Mouse (Mus musculus) lung, embryonic 15.5 days (tissue): ENCODE results near the gene Ubb. TPM values are rescaled to one million over a fixed set of nuclear protein-coding genes. Genes with fewer than 3 reads are reported as not detected.
A peak's percentile ranks its signal among the peaks of the same experiment; 100 is the strongest.
"Not testable (repeated sequence)": the region's sequence is repeated elsewhere in the genome, so short reads cannot be mapped to it uniquely, and the experiment has no call there.

Experiments
- ATAC-seq: fragments of 200-750 bp; cut with Nextera tagmentation; 2 replicates; pipeline ENCODE4 v1.8.0; 2017; ENCODE audit warnings: moderate number of reproducible peaks, borderline replicate concordance; ENCODE audit not compliant: low FRiP score, low TSS enrichment; ENCODE audit errors: extremely low read depth
- H3K27ac ChIP-seq: fragments of 300-500 bp; sonication (generic); 2 replicates; pipeline ENCODE4 v1.5.1; 2015; ENCODE audit warnings: moderate library complexity, mild to moderate bottlenecking, inconsistent platforms
- H3K27me3 ChIP-seq: fragments of 300-500 bp; sonication (generic); 2 replicates; pipeline ENCODE4 v1.6.1; 2015; ENCODE audit warnings: inconsistent platforms
- H3K36me3 ChIP-seq: fragments of 300-500 bp; sonication (generic); 2 replicates; pipeline ENCODE4 v1.6.1; 2015; ENCODE audit warnings: inconsistent platforms
- H3K4me1 ChIP-seq: fragments of 300-500 bp; sonication (generic); 2 replicates; pipeline ENCODE4 v1.6.1; 2015; ENCODE audit warnings: inconsistent platforms
- H3K4me2 ChIP-seq: fragments of 300-500 bp; sonication (generic); 2 replicates; pipeline ENCODE4 v1.6.1; 2015; ENCODE audit warnings: inconsistent platforms, mild to moderate bottlenecking, moderate library complexity
- H3K4me3 ChIP-seq: fragments of 300-500 bp; sonication (generic); 2 replicates; pipeline ENCODE4 v1.5.1; 2015; ENCODE audit warnings: mild to moderate bottlenecking, inconsistent platforms
- H3K9ac ChIP-seq: fragments of 300-500 bp; sonication (generic); 2 replicates; pipeline ENCODE4 v1.6.1; 2015; ENCODE audit warnings: inconsistent platforms
- H3K9me3 ChIP-seq: fragments of 300-500 bp; sonication (generic); 2 replicates; pipeline ENCODE4 v1.6.1; 2016; ENCODE audit warnings: inconsistent platforms
- WGBS: fragments of 180-500 bp; shearing (Covaris S2); methylation state at CpG from one replicate; pipeline ENCODE4 v1.1.7; 2015; 5-methylcytosine and 5-hydroxymethylcytosine counted together
- polyA plus RNA-seq: library from polyadenylated mRNA; unstranded; fragments of >200 nt; fragmentation: Nextera tagmentation; extraction: Ambion mirVana; gene quantifications from 2 replicates; pipeline ENCODE4 v1.2.1, GENCODE M21; 2015

Gene Ubb
- polyA plus RNA-seq: 3,157 and 3,186 TPM in 2 replicates

- peaks cover 31% of the 10 kb centered on the region for H3K4me1 ChIP-seq
- H3K27ac ChIP-seq: peak within 1 kb of the TSS; percentile 98
- peaks cover 23% of the 10 kb centered on the region for H3K36me3 ChIP-seq
- H3K9ac ChIP-seq: peak within 1 kb of the TSS; percentile 90
- H3K27me3 ChIP-seq: no peaks in the 10 kb centered on the region
- H3K4me3 ChIP-seq: peak within 1 kb of the TSS; percentile 68
- WGBS: under 1% methylated on average over 40 of the region's 40 CpGs
- peak within 1 kb of the TSS; percentile 81 for H3K4me2 ChIP-seq
- peak; percentile 97 for ATAC-seq
- H3K9me3 ChIP-seq: no peaks in the 10 kb centered on the region
These were observed at the start of gene Ubb for GRCm38 (mm10) chr11:62550727-62551225. Gene Ubb (plus strand): TSS chr11:62551171.

- H3K27me3 ChIP-seq: no peaks in the 10 kb centered on the region
- no peak for ATAC-seq
- no peaks in the 10 kb centered on the region for H3K36me3 ChIP-seq
- H3K27ac ChIP-seq: no peak overlapping the region
- H3K4me1 ChIP-seq: no peaks in the 10 kb centered on the region
- H3K9me3 ChIP-seq: no peaks in the 10 kb centered on the region
- WGBS: 83% methylated on average over 4 of the region's 4 CpGs
- no peak overlapping the region for H3K4me3 ChIP-seq
- H3K9ac ChIP-seq: no peak overlapping the region
- no peak overlapping the region for H3K4me2 ChIP-seq
These were observed 43.3 kb upstream of the Ubb start for GRCm38 (mm10) chr11:62507683-62508082.

- H3K9ac ChIP-seq, H3K27ac ChIP-seq, H3K36me3 ChIP-seq, H3K9me3 ChIP-seq, ATAC-seq, H3K27me3 ChIP-seq, H3K4me2 ChIP-seq, H3K4me3 ChIP-seq, H3K4me1 ChIP-seq: not testable (repeated sequence)
- 93% methylated on average over 13 of the region's 13 CpGs for WGBS
These were observed 42.6 kb upstream of the Ubb start for GRCm38 (mm10) chr11:62508365-62508764.

GRCm38 (mm10) chr11:62508816-62509215 is 42.2 kb upstream of the Ubb start:
- WGBS: 92% methylated on average over 5 of the region's 5 CpGs
- H3K27ac ChIP-seq, H3K4me1 ChIP-seq, ATAC-seq, H3K36me3 ChIP-seq, H3K4me3 ChIP-seq, H3K27me3 ChIP-seq, H3K4me2 ChIP-seq, H3K9ac ChIP-seq, H3K9me3 ChIP-seq: not testable (repeated sequence)

DNA sequence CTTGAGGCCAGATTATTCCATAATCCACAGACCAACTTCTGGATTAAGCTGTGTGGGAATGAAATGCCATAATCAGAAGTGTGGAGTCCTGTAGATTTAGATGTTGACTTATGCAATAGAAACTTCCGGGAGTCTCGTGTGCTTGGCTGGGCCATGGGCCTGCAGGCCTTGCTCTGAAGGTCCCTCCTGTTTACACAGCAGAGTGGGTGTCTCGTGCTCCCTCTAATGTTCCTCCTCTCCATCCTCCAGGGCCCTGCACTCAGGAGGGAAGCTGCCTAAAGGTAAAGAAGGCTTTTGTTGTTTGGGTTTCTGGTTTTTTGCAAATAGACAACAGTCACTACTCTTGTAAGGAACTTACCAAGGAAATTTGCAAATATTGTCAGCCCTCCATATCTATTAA is 41.4 kb upstream of the Ubb start:
- no peak overlapping the region for H3K27ac ChIP-seq
- H3K9me3 ChIP-seq: no peaks in the 10 kb centered on the region
- H3K27me3 ChIP-seq: no peaks in the 10 kb centered on the region
- H3K4me2 ChIP-seq: no peak overlapping the region
- no peak for ATAC-seq
- 51% methylated on average over 3 of the region's 3 CpGs for WGBS
- H3K36me3 ChIP-seq: no peaks in the 10 kb centered on the region
- H3K9ac ChIP-seq: no peak overlapping the region
- H3K4me3 ChIP-seq: no peak overlapping the region
- no peaks in the 10 kb centered on the region for H3K4me1 ChIP-seq

DNA sequence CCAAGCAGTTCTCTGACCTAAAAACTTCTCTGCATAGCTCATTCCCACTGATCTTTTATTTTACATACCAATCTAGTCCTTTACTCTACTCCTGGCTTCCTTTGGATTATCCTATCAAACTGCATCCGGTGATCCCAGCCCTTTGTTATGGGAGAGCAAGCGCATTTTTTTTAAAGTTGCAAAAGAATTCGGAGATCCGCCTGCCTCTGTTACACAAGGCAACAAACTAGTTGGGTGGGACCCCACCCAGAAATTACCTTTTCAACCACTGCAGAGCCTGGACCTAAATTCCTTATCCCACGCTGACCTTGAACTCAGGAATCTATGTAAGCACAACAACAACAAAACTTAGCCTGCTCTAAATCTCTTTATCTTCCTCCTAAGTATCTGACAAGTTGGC is 40.0 kb upstream of the Ubb start:
- Histone ChIP-seq H3K27me3 (no peaks in the 10 kb centered on the region), H3K4me3 (no peak overlapping the region), H3K4me1 (no peaks in the 10 kb centered on the region), H3K4me2 (no peak overlapping the region), H3K9ac (no peak overlapping the region), H3K9me3 (no peaks in the 10 kb centered on the region), H3K27ac (no peak overlapping the region), H3K36me3 (no peaks in the 10 kb centered on the region)
- WGBS: 84% methylated on average over 5 of the region's 5 CpGs
- no peak for ATAC-seq

GRCm38 (mm10) chr11:62511444-62512202 is 39.3 kb upstream of the Ubb start:
- H3K9me3 ChIP-seq: no peaks in the 10 kb centered on the region
- H3K27me3 ChIP-seq: no peaks in the 10 kb centered on the region
- no peaks in the 10 kb centered on the region for H3K36me3 ChIP-seq
- no peaks in the 10 kb centered on the region for H3K4me1 ChIP-seq
- H3K4me2 ChIP-seq: no peak overlapping the region
- H3K9ac ChIP-seq: no peak overlapping the region
- 77% methylated on average over 13 of the region's 13 CpGs for WGBS
- no peak overlapping the region for H3K27ac ChIP-seq
- H3K4me3 ChIP-seq: no peak overlapping the region
- ATAC-seq: no peak

DNA sequence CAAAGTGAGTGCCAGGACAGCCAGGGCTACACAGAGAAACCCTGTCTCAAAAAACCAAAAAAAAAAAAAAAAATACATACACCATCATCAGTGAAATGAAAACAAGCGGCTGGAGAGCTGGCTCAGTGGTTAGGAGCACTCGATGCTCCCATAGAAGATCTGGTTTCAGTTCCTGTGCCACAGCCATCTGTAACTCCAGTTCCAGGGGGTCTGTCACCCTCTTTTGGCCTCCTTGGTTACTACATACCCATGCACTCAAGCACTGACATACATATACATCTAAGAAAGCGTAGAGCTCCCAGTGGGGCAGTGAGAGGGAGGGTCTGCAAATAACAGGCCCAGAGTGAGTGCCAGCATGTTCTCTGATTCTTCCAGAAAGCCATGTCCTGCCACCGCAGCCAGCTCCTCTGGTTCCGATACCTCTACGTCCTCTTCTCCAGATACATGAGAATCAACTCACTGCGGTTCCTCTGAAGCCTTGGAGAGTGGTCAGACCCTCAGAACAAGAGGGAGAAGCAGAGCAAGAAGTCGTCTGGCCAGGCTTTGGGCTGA is 38.4 kb upstream of the Ubb start:
- no peaks in the 10 kb centered on the region for H3K9me3 ChIP-seq
- 84% methylated on average over 8 of the region's 8 CpGs for WGBS
- H3K4me1 ChIP-seq: no peaks in the 10 kb centered on the region
- no peak overlapping the region for H3K9ac ChIP-seq
- no peaks in the 10 kb centered on the region for H3K36me3 ChIP-seq
- H3K27ac ChIP-seq: no peak overlapping the region
- no peaks in the 10 kb centered on the region for H3K27me3 ChIP-seq
- H3K4me3 ChIP-seq: no peak overlapping the region
- no peak for ATAC-seq
- H3K4me2 ChIP-seq: no peak overlapping the region

GRCm38 (mm10) chr11:62513311-62513710 is 37.7 kb upstream of the Ubb start:
- Histone ChIP-seq H3K9ac (no peak overlapping the region), H3K27me3 (no peaks in the 10 kb centered on the region), H3K27ac (no peak overlapping the region), H3K4me2 (no peak overlapping the region), H3K9me3 (no peaks in the 10 kb centered on the region), H3K4me1 (no peaks in the 10 kb centered on the region), H3K36me3 (no peaks in the 10 kb centered on the region), H3K4me3 (no peak overlapping the region)
- no peak for ATAC-seq
- 67% methylated on average over 6 of the region's 6 CpGs for WGBS

- 14% methylated on average over 2 of the region's 2 CpGs for WGBS
- ATAC-seq: no peak
- Histone ChIP-seq H3K4me1 (no peaks in the 10 kb centered on the region), H3K36me3 (no peaks in the 10 kb centered on the region), H3K9ac (no peak overlapping the region), H3K4me3 (no peak overlapping the region), H3K4me2 (no peak overlapping the region), H3K27me3 (no peaks in the 10 kb centered on the region), H3K27ac (no peak overlapping the region), H3K9me3 (no peaks in the 10 kb centered on the region)
These were observed 32.0 kb upstream of the Ubb start for GRCm38 (mm10) chr11:62518991-62519390.

DNA sequence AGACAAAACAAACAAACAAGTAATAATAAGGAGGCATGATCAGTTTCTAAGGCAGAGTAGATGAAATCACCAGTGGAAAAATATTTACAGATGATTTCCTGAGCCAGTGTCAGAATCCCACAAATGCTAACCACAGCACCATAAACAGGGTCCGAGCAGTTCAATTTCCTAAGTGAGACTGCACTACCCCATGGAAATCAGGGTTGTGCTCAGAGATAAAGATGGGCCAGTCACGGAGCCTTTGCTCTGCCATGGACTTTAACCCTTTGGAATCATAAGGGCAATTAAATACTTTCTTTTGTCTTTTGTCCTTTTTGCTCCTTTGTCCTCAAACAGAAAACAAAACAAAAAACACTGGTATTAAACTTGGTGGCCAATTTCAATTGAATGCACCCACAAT is 28.7 kb upstream of the Ubb start:
- Histone ChIP-seq H3K4me1 (no peaks in the 10 kb centered on the region), H3K9me3 (no peaks in the 10 kb centered on the region), H3K4me3 (no peak overlapping the region), H3K36me3 (no peaks in the 10 kb centered on the region), H3K27me3 (no peaks in the 10 kb centered on the region), H3K9ac (no peak overlapping the region), H3K27ac (no peak overlapping the region), H3K4me2 (no peak overlapping the region)
- ATAC-seq: no peak
- WGBS: 40% methylated on average over 2 of the region's 2 CpGs

DNA sequence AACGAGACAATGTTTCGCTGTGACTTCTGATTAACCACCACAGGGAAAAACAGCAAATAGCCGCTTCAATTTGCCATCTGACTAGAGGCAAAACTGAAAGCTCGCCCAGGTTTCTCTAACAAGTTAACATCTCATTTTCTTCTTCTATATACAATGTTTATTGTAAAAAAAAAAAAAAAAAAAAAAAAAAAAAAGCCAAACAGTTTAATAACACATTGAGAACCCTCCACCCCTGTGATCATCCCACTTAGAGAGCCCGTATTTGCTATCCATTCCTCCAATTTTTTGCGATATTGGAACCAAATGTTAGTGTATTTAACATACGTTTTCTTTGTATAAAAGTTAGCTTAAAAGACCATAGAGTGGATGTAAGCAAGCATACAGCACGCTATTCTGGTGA is 13.9 kb upstream of the Ubb start:
- 82% methylated on average over 8 of the region's 8 CpGs for WGBS
- Histone ChIP-seq H3K27me3 (peaks cover 21% of the 10 kb centered on the region), H3K4me1 (peaks cover 6% of the 10 kb centered on the region), H3K9me3 (no peaks in the 10 kb centered on the region), H3K4me2 (peak overlapping the region; percentile 31; the same call in 1 of the 2 replicates), H3K36me3 (no peaks in the 10 kb centered on the region), H3K27ac (no peak overlapping the region), H3K4me3 (no peak overlapping the region), H3K9ac (no peak overlapping the region)
- ATAC-seq: no peak
